Mouse (Mus musculus) v-Abl transformed pro-B cells (cell line): ENCODE data around the gene Mmachc.
"Not testable (repeated sequence)": the region's sequence is repeated elsewhere in the genome, so short reads cannot be mapped to it uniquely, and the experiment has no call there.

Experiments used
- in situ Hi-C, 2 experiments: fragments of 400-800 bp; cut with MboI; formaldehyde crosslinking; loops; one replicate each; pipeline ENCODE4 v1.15.1; 2025; ENCODE audit not compliant: unreplicated experiment in 2 of 2

The Mmachc gene

GRCm38 (mm10) chr4:116698693-116699342 is 9.4 kb downstream of the Mmachc start:
- in situ Hi-C loops, result no loop called here

GRCm38 (mm10) chr4:116693785-116694184 is 14.4 kb downstream of the Mmachc start:
- in situ Hi-C loops, result no loop called here

GRCm38 (mm10) chr4:116692146-116692545 is 16.1 kb downstream of the Mmachc start:
- in situ Hi-C loops, result no loop called here

GRCm38 (mm10) chr4:116689309-116689876 is 18.8 kb downstream of the Mmachc start:
- in situ Hi-C loops, result no loop called here

- in situ Hi-C loops, result no loop called here
Measured at GRCm38 (mm10) chr4:116687041-116687440, 21.2 kb downstream of the Mmachc start.

- in situ Hi-C loops, result no loop called here
Measured at GRCm38 (mm10) chr4:116685402-116686061, 22.7 kb downstream of the Mmachc start, which contains the start of gene Prdx1. TSS of gene Prdx1 (plus strand) at chr4:116685544.

- in situ Hi-C loops, result no loop called here
Measured at GRCm38 (mm10) chr4:116684665-116685064, 23.5 kb downstream of the Mmachc start.

- in situ Hi-C loops, result no loop called here
Measured at GRCm38 (mm10) chr4:116683957-116684356, 24.2 kb downstream of the Mmachc start.

- in situ Hi-C loops, result not testable (repeated sequence)
Measured at GRCm38 (mm10) chr4:116680521-116680920, 27.7 kb downstream of the Mmachc start.

GRCm38 (mm10) chr4:116679141-116679540 is 29.1 kb downstream of the Mmachc start:
- in situ Hi-C loops, result loop anchor here in 1 of 2 experiments (10.0 kb wide), 1 partner anchor 434 kb away; no protein-coding TSS in a partner anchor

- in situ Hi-C loops, result loop anchor here in 1 of 2 experiments (10.0 kb wide), 1 partner anchor 433 kb away; no protein-coding TSS in a partner anchor
Measured at GRCm38 (mm10) chr4:116677808-116678207, 30.4 kb downstream of the Mmachc start.

- in situ Hi-C loops, result loop anchor here in 1 of 2 experiments (10.0 kb wide), 1 partner anchor 431 kb away; no protein-coding TSS in a partner anchor
Measured at GRCm38 (mm10) chr4:116676027-116676426, 32.2 kb downstream of the Mmachc start.

- in situ Hi-C loops, result loop anchor here (10.0 to 25.0 kb wide), 2 partner anchors 430 to 512 kb away; partner anchors contain the start of genes 1700042G07Rik (in 1 of the 2), Gm49337 (in 1 of the 2), Lurap1 (in 1 of the 2) and Tspan1 (in 1 of the 2)
Measured at GRCm38 (mm10) chr4:116674761-116675160, 33.4 kb downstream of the Mmachc start.

GRCm38 (mm10) chr4:116672785-116673184 is 35.4 kb downstream of the Mmachc start:
- in situ Hi-C loops, result loop anchor here (10.0 to 25.0 kb wide), 2 partner anchors 428 to 510 kb away; partner anchors contain the start of genes 1700042G07Rik (in 1 of the 2), Gm49337 (in 1 of the 2), Lurap1 (in 1 of the 2) and Tspan1 (in 1 of the 2)

- in situ Hi-C loops, result loop anchor here (10.0 to 25.0 kb wide), 2 partner anchors 504 to 507 kb away; partner anchors contain the start of genes Tspan1 (in 2 of the 2), 1700042G07Rik (in 1 of the 2), Gm49337 (in 1 of the 2) and Lurap1 (in 1 of the 2)
Measured at GRCm38 (mm10) chr4:116669291-116669690, 38.9 kb downstream of the Mmachc start.

GRCm38 (mm10) chr4:116668145-116668544 is 40.1 kb downstream of the Mmachc start:
- in situ Hi-C loops, result loop anchor here (10.0 to 25.0 kb wide), 2 partner anchors 503 to 506 kb away; partner anchors contain the start of genes Tspan1 (in 2 of the 2), 1700042G07Rik (in 1 of the 2), Gm49337 (in 1 of the 2) and Lurap1 (in 1 of the 2)

- in situ Hi-C loops, result loop anchor here (10.0 to 25.0 kb wide), 2 partner anchors 502 to 504 kb away; partner anchors contain the start of genes Tspan1 (in 2 of the 2), 1700042G07Rik (in 1 of the 2), Gm49337 (in 1 of the 2) and Lurap1 (in 1 of the 2)
Measured at GRCm38 (mm10) chr4:116666625-116667024, 41.6 kb downstream of the Mmachc start.

GRCm38 (mm10) chr4:116661998-116662397 is 46.2 kb downstream of the Mmachc start:
- in situ Hi-C loops, result loop anchor here (10.0 to 25.0 kb wide), 2 partner anchors 497 to 500 kb away; partner anchors contain the start of genes Tspan1 (in 2 of the 2), 1700042G07Rik (in 1 of the 2), Gm49337 (in 1 of the 2) and Lurap1 (in 1 of the 2)

GRCm38 (mm10) chr4:116660829-116661228 is 47.4 kb downstream of the Mmachc start:
- in situ Hi-C loops, result loop anchor here (10.0 to 25.0 kb wide), 2 partner anchors 496 to 499 kb away; partner anchors contain the start of genes Tspan1 (in 2 of the 2), 1700042G07Rik (in 1 of the 2), Gm49337 (in 1 of the 2) and Lurap1 (in 1 of the 2)

GRCm38 (mm10) chr4:116659916-116660315 is 48.3 kb downstream of the Mmachc start:
- in situ Hi-C loops, result loop anchor here (10.0 to 25.0 kb wide), 2 partner anchors 495 to 498 kb away; partner anchors contain the start of genes Tspan1 (in 2 of the 2), 1700042G07Rik (in 1 of the 2), Gm49337 (in 1 of the 2) and Lurap1 (in 1 of the 2)
